Mouse (Mus musculus): ENCODE measurements at regions not wholly inside any gene's neighbourhood (a gene's known extent, or its start where the extent isn't known, plus 50 kb on each side); places are given as distances from the start of the nearest gene placed in this dataset.
A peak's percentile ranks its signal among the peaks of the same experiment; 100 is the strongest.

GRCm38 (mm10) chr5:39841186-39841585, 85.9 kb upstream of the Hs3st1 start:
- peak; percentile 16 for DNase-seq

- no peak for DNase-seq
Observed at GRCm38 (mm10) chr5:39840576-39840975, 85.3 kb upstream of the Hs3st1 start.

GRCm38 (mm10) chr5:39832565-39832964, 77.3 kb upstream of the Hs3st1 start:
- no peak for DNase-seq

- DNase-seq = no peak
Observed at GRCm38 (mm10) chr5:39824680-39825079, 69.4 kb upstream of the Hs3st1 start.

- no peak for DNase-seq
Observed at GRCm38 (mm10) chr5:39806643-39807042, 51.4 kb upstream of the Hs3st1 start.

All from gastrocnemius, postnatal 25 days (tissue).